Mouse (Mus musculus) testis, adult 2 months (tissue): ENCODE results near the gene Ano5.

Experiments
- CTCF ChIP-seq: fragments of 200-500 bp; IDR thresholded peaks from 2 replicates; pipeline ENCODE4 v1.5.1; 2012; ENCODE audit warnings: low read depth, mild to moderate bottlenecking, inconsistent platforms, low read length, moderate library complexity; ENCODE audit not compliant: control insufficient read depth, insufficient read depth, insufficient replicate concordance
- POLR2A ChIP-seq: fragments of 200-500 bp; IDR thresholded peaks from 2 replicates; pipeline ENCODE4 v1.6.1; 2012; ENCODE audit warnings: low read depth, mild to moderate bottlenecking, inconsistent platforms, low read length, moderate library complexity; ENCODE audit not compliant: control insufficient read depth

DNA sequence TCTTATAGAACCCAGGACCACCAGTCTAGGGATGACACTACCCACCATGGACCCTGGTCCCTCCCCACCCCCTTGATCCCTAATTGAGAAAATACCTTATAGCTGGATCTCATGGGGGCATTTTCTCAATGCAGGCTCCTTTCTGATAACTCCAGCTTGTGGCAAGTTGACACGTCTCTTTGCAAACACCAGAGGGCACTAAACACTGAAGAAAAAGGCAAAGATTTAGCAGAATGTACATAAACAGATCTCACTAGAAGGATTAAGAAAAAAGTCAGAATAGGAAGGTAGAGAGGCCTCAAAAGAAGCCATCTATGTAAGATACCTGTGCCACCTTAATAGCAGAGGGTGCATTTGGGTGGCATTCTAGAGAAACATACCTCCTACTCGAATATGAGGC lies 11.4 kb upstream of the Ano5 start:
- TF ChIP-seq POLR2A (no peak), CTCF (no peak)
